Mouse (Mus musculus) intestine, embryonic 14.5 days (tissue): Measurements from ENCODE around the gene Tmem147. TPM values are rescaled to one million over a fixed set of nuclear protein-coding genes. Genes with fewer than 3 reads are reported as not detected.

ENCODE experiments used
- ATAC-seq: fragments of 200-750 bp; cut with Nextera tagmentation; replicated peaks from 2 replicates; pipeline ENCODE4 v1.8.0; 2017; ENCODE audit warnings: low read depth, moderate number of reproducible peaks, moderate TSS enrichment, moderate library complexity; ENCODE audit not compliant: low FRiP score, low TSS enrichment
- DNase-seq: peaks from one replicate; pipeline ENCODE4 v3.0.0-alpha.2; 2018; ENCODE audit warnings: low spot score
- H3K27ac ChIP-seq: fragments of 300-500 bp; sonication (generic); 2 replicates; pipeline ENCODE4 v1.5.1; 2014; ENCODE audit warnings: low read depth, mild to moderate bottlenecking, control low read depth
- H3K27me3 ChIP-seq: fragments of 300-500 bp; sonication (generic); replicated peaks from 2 replicates; pipeline ENCODE4 v1.6.1; 2014; ENCODE audit warnings: low read length, control low read depth; ENCODE audit not compliant: control insufficient read depth, insufficient read depth
- H3K36me3 ChIP-seq: fragments of 300-500 bp; sonication (generic); 2 replicates; pipeline ENCODE4 v1.6.1; 2014; ENCODE audit warnings: low read length, control low read depth; ENCODE audit not compliant: control insufficient read depth, insufficient read depth
- H3K4me1 ChIP-seq: fragments of 300-500 bp; sonication (generic); replicated peaks from 2 replicates; pipeline ENCODE4 v1.6.1; 2014; ENCODE audit warnings: low read length, control low read depth, mixed read lengths; ENCODE audit not compliant: control insufficient read depth, insufficient read depth
- H3K4me2 ChIP-seq: fragments of 300-500 bp; sonication (generic); 2 replicates; pipeline ENCODE4 v1.6.1; 2014; ENCODE audit warnings: low read length
- H3K4me3 ChIP-seq: fragments of 300-500 bp; sonication (generic); 2 replicates; pipeline ENCODE4 v1.5.1; 2014; ENCODE audit warnings: low read depth, low read length, control low read depth, mixed read lengths
- H3K9ac ChIP-seq: fragments of 300-500 bp; sonication (generic); 2 replicates; pipeline ENCODE4 v1.6.1; 2014; ENCODE audit warnings: mild to moderate bottlenecking, low read length
- H3K9me3 ChIP-seq: fragments of 300-500 bp; sonication (generic); 2 replicates; pipeline ENCODE4 v1.6.1; 2016; ENCODE audit warnings: low read length, control low read depth; ENCODE audit not compliant: control insufficient read depth
- WGBS: fragments of 180-500 bp; shearing (Covaris S2); extraction: QIAGEN DNeasy Blood & Tissue Kit; methylation state at CpG from one replicate; pipeline ENCODE4 v1.1.7; 2014; 5-methylcytosine and 5-hydroxymethylcytosine counted together
- polyA plus RNA-seq: library from polyadenylated mRNA; unstranded; fragments of >200 nt; fragmentation: Nextera tagmentation; extraction: Ambion mirVana; gene quantifications from 2 replicates; pipeline ENCODE4 v1.2.1, GENCODE M21; 2014

The Tmem147 gene
- polyA plus RNA-seq, 1 experiment from 2014 or later: 238 TPM

DNA sequence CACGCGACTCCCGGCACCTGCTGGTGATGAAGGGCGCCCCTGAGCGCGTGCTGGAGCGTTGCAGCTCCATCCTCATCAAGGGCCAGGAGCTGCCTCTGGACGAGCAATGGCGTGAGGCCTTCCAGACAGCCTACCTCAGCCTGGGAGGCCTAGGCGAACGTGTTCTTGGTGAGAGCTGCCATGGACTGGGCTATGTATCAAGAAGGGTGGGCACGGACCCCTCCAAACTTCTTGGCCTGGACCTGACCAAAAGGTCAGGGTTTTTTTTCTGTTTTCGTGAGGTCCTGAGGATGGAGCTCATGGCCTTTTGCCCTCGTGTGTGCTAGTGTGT is 11.7 kb downstream of the Tmem147 start:
- peaks cover 9% of the 10 kb centered on the region; the same call in 1 of the 2 replicates for H3K27me3 ChIP-seq
- peak overlapping the region; percentile 52 for H3K4me2 ChIP-seq
- H3K9ac ChIP-seq: no peak overlapping the region
- no peak overlapping the region for H3K27ac ChIP-seq
- peaks cover 7% of the 10 kb centered on the region for H3K4me1 ChIP-seq
- no peak for DNase-seq
- no peaks in the 10 kb centered on the region for H3K36me3 ChIP-seq
- H3K9me3 ChIP-seq: no peaks in the 10 kb centered on the region
- peak overlapping the region; percentile 33 for H3K4me3 ChIP-seq
- 9% methylated on average over 14 of the region's 14 CpGs for WGBS
- no peak for ATAC-seq

- no peak overlapping the region for H3K9ac ChIP-seq
- peak overlapping the region; percentile 33 for H3K4me3 ChIP-seq
- DNase-seq (peak; percentile 89), ATAC-seq (peak; percentile 98)
- 3% methylated on average over 43 of the region's 43 CpGs for WGBS
- H3K36me3 ChIP-seq: no peaks in the 10 kb centered on the region
- H3K9me3 ChIP-seq: no peaks in the 10 kb centered on the region
- H3K27me3 ChIP-seq: peaks cover 9% of the 10 kb centered on the region; the same call in 1 of the 2 replicates
- H3K4me1 ChIP-seq: peaks cover 7% of the 10 kb centered on the region
- H3K4me2 ChIP-seq: peak overlapping the region; percentile 52
- no peak overlapping the region for H3K27ac ChIP-seq
These were observed 12.2 kb downstream of the Tmem147 start for GRCm38 (mm10) chr7:30717006-30717715.

DNA sequence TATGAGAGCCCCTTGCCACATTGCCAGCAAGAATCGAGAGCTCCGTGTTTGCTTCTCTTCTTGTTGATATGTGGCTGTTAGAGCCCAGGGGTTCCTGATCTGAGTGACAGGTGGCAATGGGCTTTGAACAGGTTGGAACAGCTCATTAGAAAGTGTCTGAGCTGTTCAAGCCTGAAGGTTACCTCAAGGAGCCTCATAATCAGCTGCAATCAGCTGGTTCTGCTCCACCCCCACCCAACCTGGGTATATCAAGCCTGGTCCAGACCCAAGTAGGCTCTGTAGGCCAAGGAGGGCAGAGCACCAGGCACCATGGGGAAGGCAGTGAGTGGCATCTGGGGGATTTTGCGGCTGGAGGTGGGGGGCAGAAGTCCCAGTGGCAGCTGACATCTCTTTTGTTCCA is 17.4 kb downstream of the Tmem147 start, which contains the start of gene Atp4a:
TSS of gene Atp4a (plus strand) at position 268 of the 400 bp plus-strand sequence.
- 86% methylated on average over 3 of the region's 3 CpGs for WGBS
- no peak within 1 kb of the TSS for H3K27ac ChIP-seq
- ATAC-seq: no peak

GRCm38 (mm10) chr7:30707441-30707840 is 21.9 kb downstream of the Tmem147 start:
- Histone ChIP-seq H3K9ac (no peak overlapping the region), H3K4me2 (no peak overlapping the region), H3K9me3 (no peaks in the 10 kb centered on the region), H3K36me3 (no peaks in the 10 kb centered on the region), H3K27ac (no peak overlapping the region), H3K4me1 (no peaks in the 10 kb centered on the region), H3K4me3 (no peak overlapping the region), H3K27me3 (no peaks in the 10 kb centered on the region)
- ATAC-seq: no peak
- WGBS: 85% methylated on average over 1 of the region's 1 CpGs
- no peak for DNase-seq

More for the DNA sequence above, 17.4 kb downstream of the Tmem147 start, which contains the start of gene Atp4a:
- Histone ChIP-seq H3K9me3 (no peaks in the 10 kb centered on the region), H3K4me3 (no peak within 1 kb of the TSS), H3K36me3 (no peaks in the 10 kb centered on the region), H3K4me2 (no peak within 1 kb of the TSS), H3K4me1 (no peaks in the 10 kb centered on the region), H3K27me3 (no peaks in the 10 kb centered on the region), H3K9ac (no peak within 1 kb of the TSS)
- DNase-seq: no peak

DNA sequence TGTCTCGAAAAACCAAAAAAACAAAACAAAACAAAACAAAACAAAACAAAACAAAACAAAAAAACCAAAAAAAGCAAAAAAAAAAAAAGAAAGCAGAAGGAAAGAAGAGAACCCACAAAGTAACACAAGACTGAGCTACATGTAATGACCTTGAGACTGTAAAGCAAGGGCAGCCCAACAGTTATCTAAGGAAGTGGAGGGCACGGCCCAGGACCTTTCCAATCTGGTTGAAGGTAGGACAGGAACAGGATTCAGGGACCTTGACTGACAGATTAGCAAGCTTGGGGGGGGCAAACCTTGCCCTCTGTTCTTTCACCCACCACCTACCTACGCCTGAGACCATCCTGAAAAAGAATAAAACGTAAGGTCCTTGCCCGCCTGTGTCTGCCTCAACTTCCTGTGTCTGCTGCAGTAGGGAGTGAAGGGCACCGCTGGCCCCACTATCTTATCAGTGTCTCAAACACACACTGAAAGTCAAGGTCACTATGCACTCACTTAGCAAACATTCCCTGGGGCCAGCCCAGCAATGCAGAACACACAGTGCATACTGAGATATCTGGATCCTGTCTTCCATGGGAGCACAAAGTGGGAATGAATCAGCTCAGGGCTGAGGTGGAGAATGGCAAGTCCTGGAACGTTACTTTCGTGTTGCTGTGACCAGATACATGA is 23.0 kb downstream of the Tmem147 start:
- Histone ChIP-seq H3K4me3 (no peak overlapping the region), H3K4me1 (no peaks in the 10 kb centered on the region), H3K9ac (no peak overlapping the region), H3K27ac (no peak overlapping the region), H3K4me2 (no peak overlapping the region), H3K27me3 (no peaks in the 10 kb centered on the region), H3K9me3 (no peaks in the 10 kb centered on the region), H3K36me3 (no peaks in the 10 kb centered on the region)
- peak; percentile 62 for DNase-seq
- 53% methylated on average over 7 of the region's 8 CpGs for WGBS
- ATAC-seq: peak; percentile 80; the same call in 1 of the 2 replicates

DNA sequence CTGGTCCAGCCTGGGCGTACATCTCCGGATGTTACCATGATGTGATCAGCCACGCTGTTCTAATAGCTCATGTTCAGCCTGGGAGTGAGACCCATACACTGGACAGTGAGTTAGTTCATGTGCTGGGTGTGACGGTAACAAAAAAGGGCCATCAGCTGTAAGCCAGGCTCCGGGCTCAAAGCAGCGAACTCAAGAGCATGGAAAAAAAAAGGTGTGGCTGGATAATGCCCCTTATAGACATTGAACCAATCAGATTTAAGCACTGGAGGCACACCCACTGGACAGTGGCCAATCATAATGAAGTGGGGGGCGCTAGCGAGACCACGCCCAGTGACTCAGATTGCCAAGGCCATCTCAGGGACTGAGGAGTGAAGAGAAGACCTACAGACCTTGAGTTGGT is 30.8 kb downstream of the Tmem147 start, which contains the start of gene 2200002J24Rik:
TSS of gene 2200002J24Rik (plus strand) at position 338 of the 400 bp plus-strand sequence.
- Histone ChIP-seq H3K4me1 (no peaks in the 10 kb centered on the region), H3K36me3 (no peaks in the 10 kb centered on the region), H3K9me3 (no peaks in the 10 kb centered on the region), H3K27me3 (no peaks in the 10 kb centered on the region), H3K27ac (no peak within 1 kb of the TSS), H3K4me3 (no peak within 1 kb of the TSS), H3K9ac (no peak within 1 kb of the TSS), H3K4me2 (no peak within 1 kb of the TSS)
- DNase-seq (peak; percentile 54), ATAC-seq (no peak; the same call in 1 of the 2 replicates)
- 41% methylated on average over 9 of the region's 9 CpGs for WGBS

- Histone ChIP-seq H3K36me3 (no peaks in the 10 kb centered on the region), H3K4me3 (no peak overlapping the region), H3K9ac (no peak overlapping the region), H3K9me3 (no peaks in the 10 kb centered on the region), H3K4me2 (no peak overlapping the region), H3K27me3 (no peaks in the 10 kb centered on the region), H3K4me1 (no peaks in the 10 kb centered on the region), H3K27ac (no peak overlapping the region)
- 59% methylated on average over 5 of the region's 5 CpGs for WGBS
- ATAC-seq (no peak), DNase-seq (no peak)
These were observed 31.2 kb downstream of the Tmem147 start for GRCm38 (mm10) chr7:30698101-30698500.

- H3K4me3 ChIP-seq: no peak overlapping the region
- no peaks in the 10 kb centered on the region for H3K9me3 ChIP-seq
- H3K9ac ChIP-seq: no peak overlapping the region
- no peak overlapping the region for H3K4me2 ChIP-seq
- ATAC-seq: no peak
- no peak for DNase-seq
- H3K27ac ChIP-seq: no peak overlapping the region
- H3K36me3 ChIP-seq: no peaks in the 10 kb centered on the region
- WGBS: 74% methylated on average over 6 of the region's 6 CpGs
- peaks cover 15% of the 10 kb centered on the region for H3K27me3 ChIP-seq
- H3K4me1 ChIP-seq: no peaks in the 10 kb centered on the region
These were observed 41.0 kb downstream of the Tmem147 start for GRCm38 (mm10) chr7:30688325-30688724.
